Mouse (Mus musculus) B cell, adult 2 months (primary cell): ENCODE data around the gene Rassf2.
A peak's percentile ranks its signal among the peaks of the same experiment; 100 is the strongest.

Experiments used
- DNase-seq, 2 experiments: peaks; one replicate each; pipeline ENCODE4 v3.0.0; 2022

Rassf2 gene

GRCm38 (mm10) chr2:132004495-132005136 lies 25.4 kb downstream of the Rassf2 start:
- peak; percentile 64 for DNase-seq

- DNase-seq = no peak
These were observed 26.1 kb downstream of the Rassf2 start for GRCm38 (mm10) chr2:132003916-132004315.

DNA sequence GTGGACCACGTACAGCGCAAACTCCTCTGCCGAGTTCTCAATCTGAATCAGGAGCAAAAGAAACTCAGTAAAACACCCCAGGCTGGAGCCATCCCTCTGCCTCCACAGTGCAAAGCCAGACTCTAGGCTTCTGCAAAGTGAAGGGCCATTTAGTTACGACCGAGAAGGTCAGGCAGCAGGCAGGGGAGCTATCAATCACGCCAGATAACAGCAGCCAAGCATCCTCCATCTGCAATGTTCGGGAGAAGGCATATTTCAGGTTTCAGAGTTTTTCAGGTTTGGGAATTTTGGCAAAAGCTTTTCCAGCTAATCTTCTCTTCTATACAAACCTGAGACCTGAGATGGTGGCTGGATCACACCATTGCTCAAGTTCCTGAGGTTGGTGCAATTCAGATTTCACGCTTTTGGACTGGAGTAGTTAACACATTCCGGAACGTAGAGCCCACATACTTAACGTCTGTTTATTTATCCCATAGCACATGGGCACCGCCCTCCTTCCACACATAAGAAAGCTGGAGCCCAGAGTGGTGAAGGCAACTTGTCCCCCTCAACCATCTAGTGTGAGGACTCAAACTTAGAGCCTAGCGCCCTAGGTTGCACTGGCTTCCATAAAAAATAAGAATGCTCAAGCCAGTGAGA lies 28.2 kb downstream of the Rassf2 start:
- no peak for DNase-seq

DNA sequence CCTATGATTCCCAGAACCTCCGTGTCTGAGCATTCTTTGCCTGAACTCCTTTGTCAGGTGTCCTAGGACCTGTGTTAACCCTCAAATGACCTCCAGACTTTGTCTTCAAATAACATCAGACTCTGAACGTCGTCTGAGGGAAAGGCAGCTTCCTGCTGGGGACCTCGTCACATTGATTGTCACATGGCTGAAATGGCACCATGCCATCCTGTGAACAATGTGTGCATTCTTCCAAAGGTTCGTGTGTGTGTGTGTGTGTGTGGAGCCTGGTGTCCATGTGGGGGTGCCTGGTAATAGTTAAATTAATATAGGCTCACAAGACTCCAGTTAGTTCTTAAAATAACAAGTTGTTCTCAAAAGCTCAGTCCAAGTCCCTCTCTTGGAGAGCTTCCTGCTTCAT lies 32.7 kb downstream of the Rassf2 start:
- no peak for DNase-seq

- no peak for DNase-seq
These were observed 33.7 kb downstream of the Rassf2 start for GRCm38 (mm10) chr2:131996369-131996768.

DNA sequence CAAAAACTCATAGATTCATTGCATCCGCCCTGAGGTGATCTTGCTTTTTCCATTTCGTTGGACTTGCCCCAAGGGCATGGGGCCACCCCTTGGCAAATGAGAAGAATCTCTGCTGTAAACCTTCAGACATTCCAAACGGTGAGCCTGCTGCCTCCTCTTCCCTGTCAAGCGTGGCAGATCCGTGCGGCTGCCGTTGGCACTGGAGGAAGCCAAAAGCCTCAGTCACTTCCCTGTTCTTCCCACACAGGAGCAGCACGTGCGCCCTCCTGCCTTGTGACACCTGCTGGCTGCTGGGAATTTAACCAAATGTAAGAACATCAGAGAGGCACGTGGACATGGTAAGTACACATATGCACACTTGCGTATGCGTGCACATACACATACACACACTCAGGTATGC lies 34.3 kb downstream of the Rassf2 start:
- DNase-seq = no peak

DNA sequence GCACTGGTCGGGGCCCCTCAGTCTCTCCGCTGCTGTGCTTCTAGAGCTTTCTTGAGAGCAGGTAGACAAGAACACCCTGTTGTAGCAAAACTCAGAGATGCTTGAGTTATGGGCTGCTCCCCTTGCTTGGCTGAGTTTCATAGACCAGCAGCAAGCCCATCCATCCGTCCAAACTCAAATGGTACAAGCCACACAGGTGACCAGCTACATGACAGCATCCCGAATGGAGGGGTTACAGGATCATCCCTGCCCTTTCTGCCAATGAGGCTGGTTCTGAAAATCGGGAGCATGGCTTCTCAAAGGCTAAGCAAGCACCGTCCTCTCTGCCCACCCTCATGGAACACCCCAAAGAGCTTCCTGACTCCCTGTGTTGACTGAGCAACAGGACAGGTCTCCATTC lies 35.1 kb downstream of the Rassf2 start:
- no peak for DNase-seq

- peak; percentile 42 to 61 for DNase-seq
These were observed 36.4 kb downstream of the Rassf2 start for GRCm38 (mm10) chr2:131993563-131994088.

DNA sequence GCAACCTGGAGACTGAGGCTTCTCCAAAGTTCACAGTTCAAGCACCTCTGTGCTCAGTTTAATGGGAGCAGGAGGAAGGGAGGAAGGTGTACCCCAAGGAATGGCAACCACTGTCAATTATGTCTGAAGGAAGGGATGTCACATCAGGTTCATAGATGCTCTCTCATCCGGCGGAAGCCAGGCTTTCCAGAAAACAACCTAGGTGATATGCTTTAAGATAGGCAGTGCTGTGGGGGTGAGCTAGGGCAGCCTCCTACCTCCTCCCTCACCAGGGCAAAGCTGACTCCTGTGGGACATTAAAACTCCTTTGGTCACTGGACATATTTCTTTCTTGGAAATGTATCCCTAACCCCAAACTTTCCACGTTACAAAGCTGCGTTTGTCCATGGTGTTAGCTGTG lies 36.9 kb downstream of the Rassf2 start:
- no peak for DNase-seq

- DNase-seq = no peak
These were observed 37.6 kb downstream of the Rassf2 start for GRCm38 (mm10) chr2:131992487-131992886.

DNA sequence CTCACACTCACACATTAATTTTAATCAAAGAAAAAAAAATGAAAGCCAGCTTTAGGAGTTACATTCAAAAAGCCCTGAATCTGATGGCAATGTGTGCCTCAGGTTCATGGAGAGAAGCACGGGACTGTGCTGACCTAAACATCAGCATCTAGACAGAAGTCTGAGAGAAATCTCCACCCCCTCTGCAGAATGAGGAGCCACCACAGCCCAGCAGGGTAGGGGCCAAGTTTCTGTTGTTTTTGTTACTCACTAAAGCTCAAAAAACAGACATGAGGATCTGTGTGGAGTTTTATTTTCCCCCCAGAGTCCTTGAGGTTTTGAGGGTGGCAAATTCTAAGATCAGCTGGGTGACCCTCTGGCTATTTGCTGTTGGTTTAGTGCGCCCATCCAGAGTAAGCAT lies 41.5 kb downstream of the Rassf2 start:
- no peak for DNase-seq

- no peak for DNase-seq
These were observed 42.1 kb downstream of the Rassf2 start for GRCm38 (mm10) chr2:131987950-131988349.

GRCm38 (mm10) chr2:131982546-131983196 lies 47.4 kb downstream of the Rassf2 start:
- peak; percentile 80 to 85 for DNase-seq

DNA sequence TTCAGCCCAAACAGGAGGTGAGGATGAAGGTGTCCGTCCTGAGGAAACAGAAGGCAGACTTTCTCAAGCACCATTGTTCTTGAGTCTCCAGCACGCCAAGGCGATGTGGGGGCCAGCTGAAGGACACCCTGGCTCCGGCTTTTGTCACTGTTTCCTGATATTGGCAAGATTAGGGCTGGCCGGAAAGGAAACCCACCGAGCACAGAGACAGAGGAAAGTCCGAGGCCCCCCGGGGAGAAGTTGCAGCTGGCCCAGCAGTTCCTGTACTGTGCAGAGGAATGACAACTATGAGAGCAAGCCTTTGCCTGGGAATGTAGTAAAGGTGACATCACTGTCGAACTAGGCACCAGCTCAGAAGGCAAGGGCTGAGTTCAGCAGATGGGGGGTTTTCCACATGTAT lies 49.2 kb downstream of the Rassf2 start:
- no peak for DNase-seq

DNA sequence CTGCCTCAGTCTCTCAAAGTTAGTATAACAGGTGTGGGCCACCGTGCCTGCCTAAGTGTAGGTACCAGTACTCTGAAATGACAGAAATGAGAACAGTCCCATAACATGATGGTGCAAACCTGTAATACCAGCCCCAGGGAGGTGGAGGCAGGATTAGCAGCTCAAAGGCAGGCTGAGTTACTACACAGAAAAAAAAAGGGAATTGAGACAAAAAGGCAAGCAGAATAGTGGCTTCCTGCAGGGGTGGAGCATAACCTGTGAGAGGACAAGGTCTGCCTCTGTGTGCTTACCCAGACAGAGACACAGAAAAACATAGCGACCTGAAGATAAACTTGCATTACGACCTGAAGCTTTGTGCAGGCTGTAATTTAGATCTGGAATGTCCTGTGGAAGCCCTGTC lies 53.4 kb downstream of the Rassf2 start:
- no peak for DNase-seq

- DNase-seq = no peak
These were observed 59.0 kb downstream of the Rassf2 start for GRCm38 (mm10) chr2:131971098-131971497.

- no peak for DNase-seq
These were observed 59.5 kb downstream of the Rassf2 start for GRCm38 (mm10) chr2:131970597-131970996.

GRCm38 (mm10) chr2:131961671-131962070 lies 68.4 kb downstream of the Rassf2 start:
- no peak for DNase-seq

DNA sequence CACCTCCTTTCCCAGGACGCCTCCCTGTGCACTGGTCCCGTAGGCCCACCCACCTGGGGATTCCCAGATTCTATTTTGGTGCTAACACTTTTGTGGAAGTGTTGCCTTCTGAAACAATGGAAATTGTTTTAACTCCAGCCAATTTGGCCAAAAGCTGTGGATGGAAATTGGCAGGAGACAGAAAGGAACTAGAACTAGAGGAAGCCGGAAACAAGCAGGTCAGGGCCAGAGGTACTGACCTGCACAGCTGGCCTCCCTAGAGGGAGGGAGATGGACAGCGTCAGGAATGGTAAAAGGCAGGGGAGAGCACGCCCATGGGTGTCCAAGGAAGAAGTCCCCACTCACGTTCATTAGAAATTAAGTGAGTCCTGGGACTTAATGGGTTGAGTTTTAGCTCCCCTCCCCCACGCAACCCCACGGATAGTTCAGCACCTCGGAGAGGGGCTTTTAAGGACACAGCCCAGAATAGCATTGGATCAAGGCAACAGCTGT lies 72.3 kb downstream of the Rassf2 start:
- no peak for DNase-seq

DNA sequence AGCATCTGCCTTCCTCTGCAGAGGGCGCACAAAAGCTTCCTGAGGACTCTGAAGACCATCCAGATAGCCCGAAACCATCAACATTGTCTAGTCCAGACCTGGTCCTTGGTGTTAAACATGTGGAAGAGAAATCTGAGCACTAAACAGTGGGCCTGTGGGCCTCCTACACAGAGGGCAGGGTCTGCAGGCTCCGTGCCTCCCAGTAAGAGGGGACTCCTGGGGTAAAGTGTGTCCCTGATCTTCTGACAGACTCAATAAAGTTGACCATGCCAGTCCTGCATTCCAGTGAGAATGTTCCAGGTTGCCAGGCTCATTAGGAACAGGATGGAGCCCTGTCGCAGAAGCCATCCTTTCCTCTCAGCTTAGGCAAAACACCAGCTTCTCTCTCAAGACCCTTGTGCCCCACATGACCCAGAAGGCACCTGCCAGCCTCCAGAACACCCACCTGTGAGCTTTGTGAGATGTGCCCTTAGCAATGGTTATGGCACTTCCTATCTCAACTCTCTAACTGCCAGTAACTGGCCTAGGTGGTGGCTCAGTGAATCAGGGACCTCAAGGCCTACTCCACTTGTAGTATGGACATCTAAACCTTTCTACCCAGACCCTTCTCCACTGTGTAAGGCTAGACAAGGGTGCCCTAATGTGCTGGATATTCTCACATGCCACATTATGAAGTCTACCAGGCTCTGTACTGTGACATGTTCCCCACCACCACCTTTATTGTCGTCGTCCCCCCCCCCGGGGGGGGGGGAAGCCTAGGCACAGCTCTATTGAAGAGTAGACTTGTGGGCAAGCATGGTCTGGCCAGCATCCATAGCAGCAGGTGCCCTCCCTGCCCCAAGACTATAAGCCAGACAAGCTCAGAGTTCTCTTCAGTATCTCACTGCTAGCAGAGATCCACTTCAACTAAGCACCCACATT lies 73.5 kb downstream of the Rassf2 start:
- no peak for DNase-seq

DNA sequence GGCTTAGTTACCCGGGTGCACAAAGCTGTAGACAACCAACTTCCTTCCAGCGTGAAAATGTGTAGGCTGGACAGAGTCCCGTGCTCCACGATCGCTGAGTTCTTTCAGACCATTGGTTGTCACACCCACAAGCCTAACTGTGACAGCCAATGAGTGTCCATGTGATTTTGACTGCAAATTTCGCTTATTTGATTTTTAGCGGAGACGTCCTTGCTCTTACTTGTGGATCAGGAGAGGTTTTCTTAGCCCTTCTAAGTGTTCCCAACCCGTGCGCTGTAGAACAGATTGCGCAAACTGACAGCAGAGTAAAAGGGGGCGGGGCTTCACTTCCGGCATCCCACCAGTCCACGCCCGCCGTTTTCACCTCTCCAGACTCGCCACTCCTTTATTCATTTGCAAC lies 74.8 kb downstream of the Rassf2 start:
- DNase-seq = peak; percentile 37

- DNase-seq = no peak
These were observed 75.2 kb downstream of the Rassf2 start for GRCm38 (mm10) chr2:131954835-131955234.

- no peak for DNase-seq
These were observed 76.3 kb downstream of the Rassf2 start for GRCm38 (mm10) chr2:131953711-131954110.
